Mouse (Mus musculus) layer of hippocampus, postnatal 10 days (tissue): ENCODE measurements at regions not wholly inside any gene's neighbourhood (a gene's known extent, or its start where the extent isn't known, plus 50 kb on each side); places are given as distances from the start of the nearest gene placed in this dataset.
"Not testable (repeated sequence)": the region's sequence is repeated elsewhere in the genome, so short reads cannot be mapped to it uniquely, and the experiment has no call there.

Experiments used
- DNase-seq, 2 experiments: peaks; one replicate each; pipeline ENCODE4 v3.0.0; 2021; ENCODE audit warnings: low spot score in 2 of 2

- DNase-seq: no peak
Observed at GRCm38 (mm10) chr1:166899238-166899637, 102.0 kb upstream of the Fam78b start.

- DNase-seq: no peak
Observed at GRCm38 (mm10) chr1:166900028-166900427, 101.2 kb upstream of the Fam78b start.

GRCm38 (mm10) chr1:166900441-166901161, 100.6 kb upstream of the Fam78b start:
- DNase-seq: no peak

- no peak for DNase-seq
Observed at GRCm38 (mm10) chr1:166901574-166901973, 99.6 kb upstream of the Fam78b start.

DNA sequence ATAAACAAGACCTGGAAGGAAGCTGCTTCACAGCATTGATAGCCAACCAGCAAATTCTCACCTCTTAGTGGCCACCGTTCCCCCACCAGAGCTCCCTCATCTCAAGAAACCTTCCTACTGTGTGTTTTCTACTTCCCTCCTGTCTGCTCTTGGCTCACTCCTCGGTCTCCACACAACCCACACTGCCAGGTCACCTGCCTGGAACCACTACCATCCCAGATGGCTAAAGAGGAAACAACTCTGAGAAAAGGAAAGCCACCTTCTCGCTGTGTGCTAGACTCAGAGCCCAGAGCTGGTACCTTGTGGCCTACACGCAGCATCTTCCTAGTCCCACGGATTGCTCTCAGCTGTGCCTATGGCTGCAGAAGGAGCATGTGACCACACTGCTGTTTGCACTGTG, 97.8 kb upstream of the Fam78b start:
- DNase-seq: no peak

DNA sequence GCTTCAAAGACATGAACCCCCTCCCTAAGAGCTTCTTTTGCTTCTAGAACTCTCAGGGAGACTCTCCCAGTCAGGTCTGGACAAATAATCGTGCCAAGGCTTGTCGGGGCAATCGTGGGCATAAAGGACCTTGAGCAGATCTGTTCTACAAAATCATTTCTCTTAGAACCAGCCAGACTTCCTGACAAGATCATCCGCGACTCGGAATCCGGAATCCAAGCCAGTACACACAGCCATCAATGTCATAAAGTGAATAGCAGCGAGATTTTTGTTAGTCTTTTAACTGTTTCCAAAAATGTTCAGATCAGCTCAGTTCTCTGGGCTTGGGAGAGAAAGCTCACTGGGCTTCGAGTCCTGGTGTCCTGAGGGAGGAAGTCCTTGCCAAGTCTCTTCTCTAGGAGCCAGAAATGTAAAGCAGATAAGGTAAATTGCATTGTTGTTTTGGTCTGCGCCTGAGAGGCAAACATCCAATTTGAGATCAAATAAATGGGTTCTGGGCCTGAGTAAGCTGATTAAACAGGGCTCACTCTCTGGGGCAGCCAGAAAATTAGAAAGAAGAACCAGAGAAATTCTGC, 92.9 kb upstream of the Fam78b start:
- DNase-seq: no peak

DNA sequence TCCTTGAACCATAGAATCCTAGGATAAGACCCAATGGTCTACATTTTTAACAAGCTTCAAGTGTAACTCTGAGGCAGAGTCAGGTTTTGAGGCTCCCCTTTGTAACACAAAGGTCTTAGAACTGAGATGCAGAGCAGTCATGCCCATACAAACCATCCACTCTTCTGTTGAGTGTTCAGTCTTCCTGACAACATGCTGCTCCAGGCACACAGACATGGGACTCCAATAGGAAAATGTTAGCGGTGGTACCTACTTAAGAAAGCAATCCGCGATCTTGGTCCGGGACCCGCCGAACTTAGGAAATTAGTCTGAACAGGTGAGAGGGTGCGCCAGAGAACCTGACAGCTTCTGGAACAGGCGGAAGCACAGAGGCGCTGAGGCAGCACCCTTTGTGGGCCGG, 89.0 kb upstream of the Fam78b start:
- not testable (repeated sequence) for DNase-seq

GRCm38 (mm10) chr1:166922911-166923712, 78.1 kb upstream of the Fam78b start:
- DNase-seq: peak in 1 of 2 experiments; percentile 13

DNA sequence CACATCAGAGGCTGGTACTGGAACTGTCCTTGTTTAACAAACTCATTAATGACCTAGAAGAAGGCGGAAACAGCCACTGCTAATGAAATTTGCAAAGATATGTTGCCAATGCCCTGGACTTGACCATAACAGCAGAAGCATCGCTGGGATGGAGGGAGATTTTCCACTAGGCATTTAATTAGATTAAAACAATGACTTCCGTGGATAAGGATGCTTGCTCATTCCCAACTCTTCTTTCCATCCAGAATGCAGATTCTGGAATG, 77.6 kb upstream of the Fam78b start:
- DNase-seq: no peak

- no peak for DNase-seq
Observed at GRCm38 (mm10) chr1:166924126-166924525, 77.1 kb upstream of the Fam78b start.

- DNase-seq: no peak
Observed at GRCm38 (mm10) chr1:166926078-166926477, 75.1 kb upstream of the Fam78b start.

- DNase-seq: not testable (repeated sequence)
Observed at GRCm38 (mm10) chr1:166939744-166940143, 61.5 kb upstream of the Fam78b start.

DNA sequence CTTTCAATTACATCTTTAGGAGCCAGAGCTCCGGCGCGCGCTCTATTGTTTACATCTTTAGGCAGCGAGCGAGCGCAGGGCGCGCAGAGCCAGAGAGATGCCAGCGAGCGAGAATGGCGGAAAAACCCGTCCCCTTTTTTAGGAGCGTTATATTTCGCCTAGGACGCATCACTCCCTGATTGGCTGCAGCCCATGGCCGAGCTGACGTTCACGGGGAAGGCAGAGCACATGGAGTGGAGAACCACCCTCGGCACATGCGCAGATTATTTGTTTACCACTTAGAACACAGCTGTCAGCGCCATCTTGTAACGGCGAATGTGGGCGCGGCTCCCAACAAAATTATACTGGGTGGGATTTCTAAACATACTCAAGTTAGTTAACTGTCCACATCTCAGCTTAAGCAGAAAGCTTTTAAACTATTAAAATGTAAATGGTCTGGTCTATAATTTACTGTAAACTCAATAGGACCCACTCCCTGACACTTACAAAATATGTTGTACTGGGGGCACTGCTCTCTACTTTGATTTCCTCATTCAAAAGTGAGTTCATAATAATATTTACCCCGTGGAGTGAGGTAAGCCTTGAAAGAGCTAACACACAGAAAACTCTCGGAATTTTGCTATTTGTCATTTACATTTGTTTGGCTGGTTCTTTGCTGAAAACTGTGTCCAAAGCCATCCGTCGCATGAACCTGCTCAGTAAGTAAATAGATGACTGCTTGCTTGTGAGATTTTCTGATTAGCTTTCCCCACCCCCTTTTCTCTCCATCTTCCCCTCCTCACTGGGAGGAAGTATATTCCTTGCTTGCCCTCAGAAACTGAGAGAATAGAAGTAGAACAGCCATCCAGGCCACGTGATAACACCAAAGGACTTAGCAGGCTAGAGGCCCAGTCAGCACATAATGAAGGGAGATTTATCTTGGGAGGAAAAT, 60.8 kb upstream of the Fam78b start:
- DNase-seq: not testable (repeated sequence)

DNA sequence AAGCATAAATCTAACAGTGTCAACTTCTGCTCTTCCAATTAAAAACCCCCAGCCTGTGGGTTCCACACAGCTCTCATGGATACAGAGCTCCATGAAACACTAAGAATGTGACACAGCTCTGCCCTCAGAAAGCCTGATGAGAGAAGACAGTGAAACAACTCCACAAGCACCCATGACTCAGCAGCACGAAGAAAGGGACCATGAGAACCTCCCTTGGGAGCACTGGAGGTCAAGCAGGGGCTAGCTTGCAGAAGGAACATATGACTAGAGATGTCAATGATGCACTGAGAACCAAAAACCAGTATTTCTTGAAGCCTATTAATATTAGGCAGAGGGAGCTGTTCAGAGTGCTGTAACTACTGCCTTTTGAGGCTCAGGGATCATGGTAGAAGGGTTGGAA, 59.0 kb upstream of the Fam78b start:
- no peak for DNase-seq

DNA sequence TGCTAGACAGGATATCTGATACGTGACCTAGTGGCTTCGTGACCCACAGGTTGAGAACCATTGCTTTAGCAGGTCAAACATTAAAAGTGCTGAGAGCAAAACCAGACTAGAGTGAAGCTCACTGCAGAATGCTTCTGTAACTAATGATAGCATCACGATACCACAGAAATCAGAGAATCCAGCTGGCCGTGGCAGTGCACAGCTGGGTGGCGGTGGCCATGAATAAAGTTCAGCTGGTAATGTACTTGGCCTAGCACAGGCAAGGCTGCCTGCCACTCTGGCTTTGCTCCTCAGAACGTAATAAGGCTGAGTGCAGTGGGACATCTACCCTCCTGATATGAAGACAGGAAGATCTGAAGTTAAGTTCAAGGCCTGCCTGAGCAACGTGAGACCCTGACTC, 56.7 kb upstream of the Fam78b start:
- DNase-seq: no peak

DNA sequence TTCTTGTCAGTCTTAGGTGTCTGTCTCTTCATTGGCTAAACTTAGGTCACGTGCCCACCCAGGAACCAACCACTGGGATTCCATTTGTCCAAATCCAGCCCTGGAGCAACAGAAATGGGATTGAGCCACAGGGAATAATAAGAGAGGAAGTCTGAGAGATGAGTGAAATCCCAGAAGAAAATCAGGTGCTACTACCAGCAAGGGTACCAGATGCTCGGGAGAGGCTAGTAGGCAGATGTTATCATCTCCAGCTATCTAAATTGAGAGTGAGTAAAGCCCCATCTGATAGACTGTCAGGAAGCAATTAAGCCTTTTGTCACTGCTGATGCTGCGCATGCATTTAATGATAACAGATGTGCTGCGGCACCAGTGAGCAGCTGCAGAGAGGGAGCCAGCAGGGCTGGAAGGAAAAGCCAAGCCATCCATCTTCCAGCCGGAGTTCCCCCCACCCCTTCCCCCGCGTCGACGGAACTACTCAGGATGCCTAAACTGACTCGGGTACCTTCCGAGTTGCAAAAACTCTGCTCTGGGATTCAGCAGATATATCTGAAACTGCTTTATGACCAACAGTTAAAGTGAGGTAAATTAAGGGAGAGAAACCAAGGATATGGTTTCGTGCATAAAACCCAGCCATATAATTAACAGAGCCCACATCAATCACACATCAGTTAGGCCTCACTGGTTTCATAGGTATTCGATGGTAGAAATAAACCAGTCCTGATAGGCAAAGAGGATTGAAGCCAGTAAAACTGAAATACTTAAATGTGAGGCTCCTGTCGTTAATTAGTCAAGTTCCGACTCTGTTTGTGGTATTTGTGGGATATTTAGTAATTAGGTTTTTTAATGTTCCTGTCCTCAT, 53.1 kb upstream of the Fam78b start:
- no peak for DNase-seq
